Mouse (Mus musculus) heart, postnatal 0 days (tissue): ENCODE data around the gene Hrc.

Source experiments
- CTCF ChIP-seq: IDR thresholded peaks from 2 replicates; pipeline ENCODE4 v1.5.1; 2016; ENCODE audit warnings: antibody characterized with exemption, control low read depth, low read depth
- EP300 ChIP-seq: IDR thresholded peaks from 2 replicates; pipeline ENCODE4 v1.6.1; 2016; ENCODE audit warnings: antibody characterized with exemption, low read depth

- TF ChIP-seq CTCF: no peak
- no peak for TF ChIP-seq EP300
Measured at GRCm38 (mm10) chr7:45342081-45342480, 7.0 kb downstream of the Hrc start.
